ENCODE assay signal across 8 mouse cellular contexts in the genomic region with DNA sequence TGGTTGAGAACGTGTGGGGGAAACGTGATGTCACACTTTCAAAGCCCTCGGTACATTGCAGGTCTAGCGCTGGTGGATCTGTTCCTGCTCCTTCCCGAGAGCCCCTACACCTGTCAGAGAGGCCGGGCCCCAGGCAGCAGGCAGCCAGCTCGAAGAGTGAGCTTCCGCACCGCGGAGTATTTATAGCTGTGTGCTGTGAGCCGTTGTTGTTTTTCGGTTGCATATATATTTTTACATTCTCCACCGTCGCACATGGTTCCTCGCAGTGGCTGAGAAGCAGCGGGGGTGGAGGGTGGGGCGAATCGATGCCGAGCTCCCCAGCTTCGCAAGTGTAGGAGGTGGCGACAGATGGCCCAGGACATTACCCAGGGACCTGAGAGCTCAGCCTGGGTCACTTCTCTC. TPM values are rescaled to one million over a fixed set of nuclear protein-coding genes. Genes with fewer than 3 reads are reported as not detected.
A peak's percentile ranks its signal among the peaks of the same experiment; 100 is the strongest.
DNase-seq lines count a peak whose midpoint lies in the region; ATAC-seq lines count a peak whose summit lies in the region.

No protein-coding gene starts in this region.

- H3K27me3 ChIP-seq in liver, embryonic 11.5 days (replicated peaks; ENCODE audit: control insufficient read depth, insufficient read depth, low read length): no peaks in the 10 kb centered on the region; the same call in 1 of the 2 replicates
- H3K27me3 ChIP-seq in limb, embryonic 15.5 days: no peaks in the 10 kb centered on the region

- 27% methylated on average over 21 of the region's 21 CpGs for WGBS in liver, embryonic 11.5 days
- WGBS in limb, embryonic 15.5 days: 16% methylated on average over 21 of the region's 21 CpGs

- H3K9ac ChIP-seq in liver, embryonic 11.5 days (ENCODE audit: low read depth, low read length): no peak overlapping the region
- no peak overlapping the region for H3K9ac ChIP-seq in limb, embryonic 15.5 days

- no peak overlapping the region for H3K4me3 ChIP-seq in liver, embryonic 11.5 days (ENCODE audit: low read depth, low read length)
- H3K4me3 ChIP-seq in limb, embryonic 15.5 days: no peak overlapping the region

- H3K9me3 ChIP-seq in liver, embryonic 11.5 days (ENCODE audit: control insufficient read depth, low read length): no peaks in the 10 kb centered on the region
- H3K9me3 ChIP-seq in limb, embryonic 15.5 days: no peaks in the 10 kb centered on the region

- no peak for ATAC-seq in liver, embryonic 11.5 days (replicated peaks; ENCODE audit: low FRiP score)
- ATAC-seq in limb, embryonic 15.5 days (ENCODE audit: insufficient number of reproducible peaks, low FRiP score, low TSS enrichment, low read depth): no peak

- no peak overlapping the region for H3K27ac ChIP-seq in liver, embryonic 11.5 days (ENCODE audit: low read depth, low read length)
- H3K27ac ChIP-seq in limb, embryonic 15.5 days: 0 out of 2 replicates have a peak overlapping the region, but pooled peaks have one; percentile 4

- H3K4me1 ChIP-seq in liver, embryonic 11.5 days (replicated peaks; ENCODE audit: control insufficient read depth, insufficient read depth, low read length): peaks cover 2% of the 10 kb centered on the region
- peaks cover 55% of the 10 kb centered on the region for H3K4me1 ChIP-seq in limb, embryonic 15.5 days

- H3K4me2 ChIP-seq in liver, embryonic 11.5 days: peak overlapping the region; percentile 10; the same call in 1 of the 2 replicates
- no peak overlapping the region for H3K4me2 ChIP-seq in limb, embryonic 15.5 days

- DNase-seq in liver, embryonic 11.5 days (ENCODE audit: low spot score): no peak
- no peak for DNase-seq in liver
- DNase-seq in frontal cortex, adult 2 months (ENCODE audit: extremely low spot score in 1 of 2, low spot score in 1 of 2): peak; percentile 69 to 77
- peak; percentile 63 to 81 for DNase-seq in spleen, postnatal 4 days (ENCODE audit: low spot score in 2 of 2)
- no peak for DNase-seq in retina, embryonic 14.5 days (ENCODE audit: low spot score)
- DNase-seq in ovary, postnatal 14 days (ENCODE audit: low spot score): no peak
- DNase-seq in embryo, embryonic 11 days: no peak

- no peaks in the 10 kb centered on the region for H3K36me3 ChIP-seq in liver, embryonic 11.5 days (ENCODE audit: control insufficient read depth, insufficient read depth, low read length)
- H3K36me3 ChIP-seq in limb, embryonic 15.5 days: no peaks in the 10 kb centered on the region

RNA-seq across cellular contexts. Expression of a gene that starts 11.0 kb away (rescaled TPM):
- polyA plus RNA-seq in liver, embryonic 11.5 days (2014; fragmentation: Nextera tagmentation; extraction: Ambion mirVana): 4.8 and 5.0 TPM in 2 replicates
- 1.7 and 2.0 TPM in 2 replicates for polyA plus RNA-seq in frontal cortex, adult 2 months (2012; rRNA removed)
- polyA plus RNA-seq in limb, embryonic 15.5 days (2015; fragmentation: Nextera tagmentation; extraction: Ambion mirVana): 0.31 and 0.36 TPM in 2 replicates

Comparison
In these comparisons a context has a peak if more than half of its experiments do, and no peak if none do; other contexts are left out.
1. DNase-seq: peak in frontal cortex, adult 2 months (2 of 2) and spleen, postnatal 4 days (2 of 2); none in liver, embryonic 11.5 days (single experiment), liver (single experiment), retina, embryonic 14.5 days (single experiment), ovary, postnatal 14 days (single experiment) and embryo, embryonic 11 days (single experiment).